Mouse (Mus musculus) heart, embryonic 16.5 days (tissue): ENCODE measurements around the gene Hemk1. TPM values are rescaled to one million over a fixed set of nuclear protein-coding genes. Genes with fewer than 3 reads are reported as not detected.
A peak's percentile ranks its signal among the peaks of the same experiment; 100 is the strongest.

ENCODE experiments used
- ATAC-seq: fragments of 200-750 bp; cut with Nextera tagmentation; replicated peaks from 2 replicates; pipeline ENCODE4 v1.8.0; 2017; ENCODE audit warnings: moderate number of reproducible peaks; ENCODE audit not compliant: insufficient read depth, low FRiP score; ENCODE audit errors: extremely low read depth
- H3K27ac ChIP-seq: fragments of 300-500 bp; sonication (generic); 2 replicates; pipeline ENCODE4 v1.5.1; 2014; ENCODE audit warnings: mild to moderate bottlenecking, low read length, control low read depth, moderate library complexity
- H3K27me3 ChIP-seq: fragments of 300-500 bp; sonication (generic); 2 replicates; pipeline ENCODE4 v1.6.1; 2014; ENCODE audit warnings: low read length, mixed read lengths; ENCODE audit not compliant: control insufficient read depth, insufficient read depth
- H3K36me3 ChIP-seq: fragments of 300-500 bp; sonication (generic); 2 replicates; pipeline ENCODE4 v1.6.1; 2014; ENCODE audit not compliant: control insufficient read depth, insufficient read depth
- H3K4me1 ChIP-seq: fragments of 300-500 bp; sonication (generic); 2 replicates; pipeline ENCODE4 v1.6.1; 2014; ENCODE audit warnings: low read length, mixed read lengths; ENCODE audit not compliant: control insufficient read depth, insufficient read depth
- H3K4me2 ChIP-seq: fragments of 300-500 bp; sonication (generic); 2 replicates; pipeline ENCODE4 v1.6.1; 2014; ENCODE audit warnings: low read depth, mild to moderate bottlenecking, control low read depth, low read length
- H3K4me3 ChIP-seq: fragments of 300-500 bp; sonication (generic); 2 replicates; pipeline ENCODE4 v1.5.1; 2014; ENCODE audit warnings: mild to moderate bottlenecking, control low read depth, low read length
- H3K9ac ChIP-seq: fragments of 300-500 bp; sonication (generic); 2 replicates; pipeline ENCODE4 v1.6.1; 2014; ENCODE audit warnings: low read length, control low read depth
- H3K9me3 ChIP-seq: fragments of 300-500 bp; sonication (generic); replicated peaks from 2 replicates; pipeline ENCODE4 v1.6.1; 2016; ENCODE audit warnings: low read length; ENCODE audit not compliant: control insufficient read depth
- WGBS: fragments of 180-500 bp; shearing (Covaris S2); extraction: QIAGEN DNeasy Blood & Tissue Kit; methylation state at CpG from one replicate; pipeline ENCODE4 v1.1.7; 2014; 5-methylcytosine and 5-hydroxymethylcytosine counted together
- polyA plus RNA-seq: library from polyadenylated mRNA; unstranded; fragments of >200 nt; fragmentation: Nextera tagmentation; extraction: Ambion mirVana; gene quantifications from 2 replicates; pipeline ENCODE4 v1.2.1, GENCODE M21; 2015

The Hemk1 gene
- polyA plus RNA-seq, 1 experiment from 2014 or later: 10.2 TPM

GRCm38 (mm10) chr9:107323558-107323957 is 14.6 kb downstream of the Hemk1 start:
- Histone ChIP-seq H3K9ac (no peak overlapping the region), H3K27ac (peak overlapping the region; percentile 73), H3K27me3 (no peaks in the 10 kb centered on the region), H3K9me3 (no peaks in the 10 kb centered on the region), H3K4me1 (peaks cover 25% of the 10 kb centered on the region), H3K36me3 (no peaks in the 10 kb centered on the region), H3K4me3 (no peak overlapping the region), H3K4me2 (no peak overlapping the region)
- ATAC-seq: peak; percentile 83
- WGBS: 7% methylated on average over 6 of the region's 6 CpGs

- Histone ChIP-seq H3K4me3 (no peak overlapping the region), H3K27me3 (no peaks in the 10 kb centered on the region), H3K9ac (no peak overlapping the region), H3K4me2 (no peak overlapping the region), H3K36me3 (no peaks in the 10 kb centered on the region), H3K27ac (no peak overlapping the region), H3K4me1 (peaks cover 25% of the 10 kb centered on the region), H3K9me3 (no peaks in the 10 kb centered on the region)
- ATAC-seq: no peak; the same call in 1 of the 2 replicates
- WGBS: 61% methylated on average over 8 of the region's 8 CpGs
These were observed 15.6 kb downstream of the Hemk1 start for GRCm38 (mm10) chr9:107322461-107323050.

DNA sequence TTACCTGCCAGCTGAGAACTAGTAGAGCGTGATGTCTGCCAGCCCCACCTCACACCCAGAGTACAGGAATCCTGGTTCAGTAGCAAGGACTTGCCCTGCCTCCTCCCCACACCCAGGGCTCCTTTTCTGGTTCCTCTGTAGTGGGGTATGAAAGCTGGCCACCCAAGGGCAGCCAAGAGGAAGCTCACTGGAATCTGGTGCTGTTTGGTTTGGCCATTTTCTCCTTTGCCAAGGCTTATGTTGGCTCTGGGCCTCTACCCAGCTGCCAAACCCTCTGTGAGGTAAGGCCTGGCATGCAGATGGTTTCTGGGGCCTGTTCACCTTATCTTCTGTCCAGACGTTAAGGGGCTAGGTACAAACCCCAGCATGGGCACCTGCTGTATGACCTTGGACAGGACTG is 22.4 kb downstream of the Hemk1 start:
- no peaks in the 10 kb centered on the region for H3K36me3 ChIP-seq
- 51% methylated on average over 2 of the region's 2 CpGs for WGBS
- H3K9me3 ChIP-seq: no peaks in the 10 kb centered on the region
- H3K4me3 ChIP-seq: no peak overlapping the region
- no peaks in the 10 kb centered on the region for H3K27me3 ChIP-seq
- H3K4me1 ChIP-seq: peaks cover 3% of the 10 kb centered on the region; the same call in 1 of the 2 replicates
- no peak overlapping the region for H3K9ac ChIP-seq
- no peak; the same call in 1 of the 2 replicates for ATAC-seq
- H3K27ac ChIP-seq: no peak overlapping the region
- H3K4me2 ChIP-seq: no peak overlapping the region

DNA sequence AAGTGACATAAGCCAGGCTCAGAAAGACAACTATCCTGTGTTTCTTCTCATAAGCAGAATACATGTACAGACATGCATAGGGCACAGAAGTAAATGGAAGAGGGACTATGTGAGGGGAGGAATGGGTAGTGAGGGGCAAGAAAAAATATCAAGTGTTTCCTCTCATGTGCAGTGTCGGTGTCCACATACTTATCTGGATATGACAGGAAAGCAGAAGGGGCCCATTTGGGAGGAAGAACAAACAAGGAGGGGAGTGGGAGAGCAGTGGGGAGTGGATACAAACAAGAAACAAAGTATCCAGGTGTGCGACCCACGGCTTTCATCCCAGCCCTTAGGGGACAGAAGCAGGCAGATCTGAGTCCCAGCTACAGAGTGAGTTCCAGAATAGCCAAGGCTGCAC is 24.2 kb downstream of the Hemk1 start:
- Histone ChIP-seq H3K9me3 (no peaks in the 10 kb centered on the region), H3K9ac (no peak overlapping the region), H3K4me2 (no peak overlapping the region), H3K27ac (no peak overlapping the region), H3K4me1 (peaks cover 9% of the 10 kb centered on the region), H3K4me3 (no peak overlapping the region), H3K36me3 (no peaks in the 10 kb centered on the region), H3K27me3 (no peaks in the 10 kb centered on the region)
- 69% methylated on average over 3 of the region's 3 CpGs for WGBS
- ATAC-seq: no peak

GRCm38 (mm10) chr9:107312811-107313584 is 25.2 kb downstream of the Hemk1 start:
- no peak; the same call in 1 of the 2 replicates for ATAC-seq
- Histone ChIP-seq H3K4me2 (no peak overlapping the region), H3K9me3 (no peaks in the 10 kb centered on the region), H3K9ac (no peak overlapping the region), H3K27ac (no peak overlapping the region), H3K4me1 (peaks cover 18% of the 10 kb centered on the region), H3K36me3 (no peaks in the 10 kb centered on the region), H3K27me3 (no peaks in the 10 kb centered on the region), H3K4me3 (no peak overlapping the region)
- WGBS: 51% methylated on average over 10 of the region's 10 CpGs

DNA sequence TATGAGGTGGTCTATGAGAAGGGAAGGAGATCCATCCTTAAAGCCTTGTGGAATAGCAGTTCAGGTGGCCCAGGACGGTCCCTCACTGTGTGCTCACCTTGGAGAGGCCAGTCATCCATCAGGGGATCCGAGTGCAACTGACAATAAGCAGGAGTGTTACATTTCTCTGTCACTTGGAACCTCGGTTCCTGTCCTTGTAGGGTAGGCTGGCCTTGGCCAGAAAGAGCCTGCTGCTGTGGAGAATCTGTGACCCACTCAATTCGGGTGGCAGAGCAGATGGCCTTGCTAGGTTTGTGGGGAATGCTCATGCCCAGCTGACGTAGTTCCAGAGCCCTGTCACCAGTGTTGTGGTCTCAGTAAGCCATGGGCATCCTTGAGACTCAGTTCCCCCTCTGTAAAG is 28.6 kb downstream of the Hemk1 start:
- Histone ChIP-seq H3K4me3 (no peak overlapping the region), H3K4me2 (no peak overlapping the region), H3K4me1 (peaks cover 42% of the 10 kb centered on the region), H3K27me3 (no peaks in the 10 kb centered on the region), H3K9me3 (no peaks in the 10 kb centered on the region), H3K27ac (peak overlapping the region; percentile 58), H3K36me3 (no peaks in the 10 kb centered on the region), H3K9ac (no peak overlapping the region)
- WGBS: 57% methylated on average over 5 of the region's 5 CpGs
- ATAC-seq: no peak

DNA sequence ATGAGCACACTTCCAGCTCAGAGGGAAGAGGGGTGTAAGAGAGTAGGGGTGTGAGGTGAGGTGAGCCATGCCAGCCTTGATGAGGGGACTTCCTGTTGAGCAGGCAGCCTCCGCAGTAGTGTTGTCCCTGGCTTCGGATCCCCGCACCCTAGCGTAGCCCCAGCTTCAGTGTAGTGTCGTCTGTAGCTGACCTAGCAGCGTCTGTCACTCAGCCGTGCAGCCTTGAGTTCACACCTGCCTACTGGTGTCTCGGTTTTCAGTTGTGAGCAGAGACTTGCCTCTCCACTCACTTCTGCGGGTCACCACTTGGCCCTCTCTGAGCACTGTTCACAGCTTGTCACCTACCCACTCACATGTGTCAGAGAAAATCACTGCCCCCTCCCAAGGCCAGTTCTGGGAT is 29.0 kb downstream of the Hemk1 start:
- Histone ChIP-seq H3K4me1 (peaks cover 42% of the 10 kb centered on the region), H3K4me2 (no peak overlapping the region)
- WGBS: 69% methylated on average over 9 of the region's 9 CpGs

DNA sequence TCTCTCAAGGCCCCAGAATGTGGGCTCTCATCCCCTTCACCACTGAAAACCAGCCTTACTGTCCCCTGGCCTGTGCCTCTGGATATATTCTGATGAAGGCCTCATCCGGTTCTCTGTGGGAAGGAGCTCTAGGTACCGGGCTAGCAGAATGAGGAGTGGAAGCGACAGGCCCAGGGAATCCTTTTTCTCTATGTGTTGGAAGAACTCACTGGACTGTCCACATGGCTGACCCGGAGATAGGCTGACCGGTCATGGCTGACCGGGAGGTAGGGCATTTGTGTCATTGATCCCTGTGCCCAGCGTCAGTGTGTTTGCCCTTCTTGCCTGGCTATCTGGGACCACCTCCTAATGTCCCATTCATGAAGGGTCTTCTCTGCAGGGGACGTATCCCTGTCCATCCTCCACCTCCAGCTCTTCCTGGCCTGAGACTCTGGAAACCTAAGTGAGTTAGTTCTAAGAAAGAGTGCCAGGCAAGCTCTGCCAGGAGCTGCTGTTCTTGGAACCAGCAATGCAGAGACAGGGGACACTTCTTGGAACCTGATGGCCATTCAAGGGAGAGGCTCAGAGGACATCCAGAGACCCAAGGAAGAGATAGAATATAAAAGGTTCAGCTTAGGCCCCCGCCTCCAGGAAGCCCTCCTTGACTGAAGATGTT is 29.7 kb downstream of the Hemk1 start:
- Histone ChIP-seq H3K27me3 (no peaks in the 10 kb centered on the region), H3K4me1 (peaks cover 42% of the 10 kb centered on the region), H3K4me3 (no peak overlapping the region), H3K27ac (peak overlapping the region; percentile 94), H3K4me2 (peak overlapping the region; percentile 50; the same call in 1 of the 2 replicates), H3K36me3 (no peaks in the 10 kb centered on the region), H3K9me3 (no peaks in the 10 kb centered on the region), H3K9ac (peak overlapping the region; percentile 61)
- ATAC-seq: no peak
- 84% methylated on average over 9 of the region's 9 CpGs for WGBS

More for the DNA sequence above, 29.0 kb downstream of the Hemk1 start:
- Histone ChIP-seq H3K9ac (no peak overlapping the region), H3K4me3 (no peak overlapping the region), H3K9me3 (no peaks in the 10 kb centered on the region), H3K27me3 (no peaks in the 10 kb centered on the region), H3K27ac (peak overlapping the region; percentile 58), H3K36me3 (no peaks in the 10 kb centered on the region)
- ATAC-seq: no peak

GRCm38 (mm10) chr9:107307886-107308285 is 30.3 kb downstream of the Hemk1 start:
- Histone ChIP-seq H3K36me3 (no peaks in the 10 kb centered on the region), H3K4me3 (no peak overlapping the region), H3K9me3 (no peaks in the 10 kb centered on the region), H3K9ac (peak overlapping the region; percentile 64), H3K4me2 (peak overlapping the region; percentile 50), H3K4me1 (peaks cover 43% of the 10 kb centered on the region), H3K27me3 (no peaks in the 10 kb centered on the region), H3K27ac (peak overlapping the region; percentile 94)
- peak; percentile 83 for ATAC-seq
- 19% methylated on average over 12 of the region's 12 CpGs for WGBS
